Mouse (Mus musculus): Measurements from ENCODE around the gene Pcca. TPM values are rescaled to one million over a fixed set of nuclear protein-coding genes. Genes with fewer than 3 reads are reported as not detected.
A peak's percentile ranks its signal among the peaks of the same experiment; 100 is the strongest.

Gene Pcca
- polyA plus RNA-seq, 1 experiment = 18.8 TPM

DNA sequence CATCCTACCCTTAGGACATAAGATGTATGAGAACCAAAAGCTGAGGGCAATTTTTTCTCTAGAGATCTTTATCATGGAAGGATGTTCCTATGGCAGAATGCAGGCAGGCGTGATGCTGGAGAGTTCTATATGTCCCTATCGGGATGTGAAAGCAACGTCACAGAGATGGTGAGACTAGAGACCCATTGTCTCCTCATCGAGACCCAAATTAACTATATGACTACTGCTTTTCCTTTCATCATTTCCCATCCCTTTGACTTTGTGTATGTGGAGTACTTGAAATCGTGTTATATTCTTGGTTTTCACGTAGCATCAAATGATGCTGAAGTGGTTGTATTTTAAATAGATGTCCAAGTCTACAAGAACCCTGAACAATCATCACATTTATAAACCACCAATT, 379.5 kb downstream of the Pcca start, which contains the start of gene Ggact:
TSS of gene Ggact (minus strand) at position 101 of the 400 bp plus-strand sequence.
- no peak for TF ChIP-seq E2F4 (IDR thresholded peaks at IDR 0.05; ENCODE audit: insufficient read depth)
- TF ChIP-seq REST (IDR thresholded peaks at IDR 0.05; ENCODE audit: insufficient read depth, insufficient read length) = no peak
- no peak for TF ChIP-seq MYOD1 (IDR thresholded peaks at IDR 0.05; ENCODE audit: control insufficient read depth in 1 of 3, insufficient read length in 2 of 3, low read depth in 2 of 3)
- TF ChIP-seq USF1 (IDR thresholded peaks at IDR 0.05; ENCODE audit: low read depth) = no peak
- TF ChIP-seq MAX (IDR thresholded peaks at IDR 0.05; ENCODE audit: low read depth) = no peak
- no peak for TF ChIP-seq POLR2A (IDR thresholded peaks at IDR 0.05; ENCODE audit: insufficient read length, low read depth)
- no peak for TF ChIP-seq MYOG (IDR thresholded peaks at IDR 0.05; ENCODE audit: control insufficient read depth in 1 of 3, insufficient read depth in 1 of 3, insufficient read length in 2 of 3, low read depth in 2 of 3)
- no peak for TF ChIP-seq TCF3 (IDR thresholded peaks at IDR 0.05; ENCODE audit: insufficient read length, low read depth)
- TF ChIP-seq CEBPB (IDR thresholded peaks at IDR 0.05; ENCODE audit: insufficient read depth, poor library complexity, severe bottlenecking) = no peak
- TF ChIP-seq POLR2AphosphoS2 (IDR thresholded peaks at IDR 0.05; ENCODE audit: insufficient read length, low read depth) = no peak
- TF ChIP-seq TCF12 (IDR thresholded peaks at IDR 0.05; ENCODE audit: insufficient read depth, poor library complexity, severe bottlenecking) = no peak
- no peak for TF ChIP-seq SRF (IDR thresholded peaks at IDR 0.05; ENCODE audit: control insufficient read depth, insufficient read length, low read depth)
- peak within 1 kb of the TSS; percentile 86 for H3K4me2 ChIP-seq (ENCODE audit: low read depth)
- no peaks in the 10 kb centered on the region for H3K79me2 ChIP-seq (ENCODE audit: control insufficient read depth, insufficient read depth)
- H3K36me3 ChIP-seq (ENCODE audit: control insufficient read depth, insufficient read depth) = no peaks in the 10 kb centered on the region
- peak within 1 kb of the TSS; percentile 33 for H3K4me3 ChIP-seq
- H3K27me3 ChIP-seq (ENCODE audit: control insufficient read depth, insufficient read depth, insufficient read length) = no peaks in the 10 kb centered on the region
- peak within 1 kb of the TSS; percentile 54 for H3ac ChIP-seq (ENCODE audit: control insufficient read depth, insufficient read length)

- Histone ChIP-seq H3K27me3 (ENCODE audit: control insufficient read depth, insufficient read depth, insufficient read length) (no peaks in the 10 kb centered on the region), H3ac (ENCODE audit: control insufficient read depth, insufficient read length) (no peak overlapping the region), H3K4me3 (no peak overlapping the region), H3K4me2 (ENCODE audit: low read depth) (no peak overlapping the region), H3K36me3 (ENCODE audit: control insufficient read depth, insufficient read depth) (peaks cover 9% of the 10 kb centered on the region), H3K79me2 (ENCODE audit: control insufficient read depth, insufficient read depth) (no peaks in the 10 kb centered on the region)
- TF ChIP-seq MYOG (IDR thresholded peaks at IDR 0.05; ENCODE audit: control insufficient read depth in 1 of 3, insufficient read depth in 1 of 3, insufficient read length in 2 of 3, low read depth in 2 of 3) (no peak), SRF (IDR thresholded peaks at IDR 0.05; ENCODE audit: control insufficient read depth, insufficient read length, low read depth) (no peak), E2F4 (IDR thresholded peaks at IDR 0.05; ENCODE audit: insufficient read depth) (no peak), POLR2A (IDR thresholded peaks at IDR 0.05; ENCODE audit: insufficient read length, low read depth) (no peak), TCF3 (IDR thresholded peaks at IDR 0.05; ENCODE audit: insufficient read length, low read depth) (no peak), POLR2AphosphoS2 (IDR thresholded peaks at IDR 0.05; ENCODE audit: insufficient read length, low read depth) (no peak), TCF12 (IDR thresholded peaks at IDR 0.05; ENCODE audit: insufficient read depth, poor library complexity, severe bottlenecking) (no peak), USF1 (IDR thresholded peaks at IDR 0.05; ENCODE audit: low read depth) (no peak), MYOD1 (IDR thresholded peaks at IDR 0.05; ENCODE audit: control insufficient read depth in 1 of 3, insufficient read length in 2 of 3, low read depth in 2 of 3) (no peak), CEBPB (IDR thresholded peaks at IDR 0.05; ENCODE audit: insufficient read depth, poor library complexity, severe bottlenecking) (no peak), REST (IDR thresholded peaks at IDR 0.05; ENCODE audit: insufficient read depth, insufficient read length) (no peak), MAX (IDR thresholded peaks at IDR 0.05; ENCODE audit: low read depth) (no peak)
Measured at GRCm38 (mm10) chr14:122917676-122918075, 383.6 kb downstream of the Pcca start.

- Histone ChIP-seq H3ac (ENCODE audit: control insufficient read depth, insufficient read length) (no peak overlapping the region), H3K4me2 (ENCODE audit: low read depth) (no peak overlapping the region), H3K79me2 (ENCODE audit: control insufficient read depth, insufficient read depth) (no peaks in the 10 kb centered on the region), H3K4me3 (no peak overlapping the region), H3K27me3 (ENCODE audit: control insufficient read depth, insufficient read depth, insufficient read length) (no peaks in the 10 kb centered on the region), H3K36me3 (ENCODE audit: control insufficient read depth, insufficient read depth) (peaks cover 12% of the 10 kb centered on the region)
- no peak for TF ChIP-seq POLR2AphosphoS2 (IDR thresholded peaks at IDR 0.05; ENCODE audit: insufficient read length, low read depth)
- TF ChIP-seq MAX (IDR thresholded peaks at IDR 0.05; ENCODE audit: low read depth) = no peak
- no peak for TF ChIP-seq POLR2A (IDR thresholded peaks at IDR 0.05; ENCODE audit: insufficient read length, low read depth)
- no peak for TF ChIP-seq USF1 (IDR thresholded peaks at IDR 0.05; ENCODE audit: low read depth)
- TF ChIP-seq CEBPB (IDR thresholded peaks at IDR 0.05; ENCODE audit: insufficient read depth, poor library complexity, severe bottlenecking) = no peak
- no peak for TF ChIP-seq MYOD1 (IDR thresholded peaks at IDR 0.05; ENCODE audit: control insufficient read depth in 1 of 3, insufficient read length in 2 of 3, low read depth in 2 of 3)
- no peak for TF ChIP-seq SRF (IDR thresholded peaks at IDR 0.05; ENCODE audit: control insufficient read depth, insufficient read length, low read depth)
- TF ChIP-seq E2F4 (IDR thresholded peaks at IDR 0.05; ENCODE audit: insufficient read depth) = no peak
- TF ChIP-seq TCF3 (IDR thresholded peaks at IDR 0.05; ENCODE audit: insufficient read length, low read depth) = no peak
- no peak for TF ChIP-seq TCF12 (IDR thresholded peaks at IDR 0.05; ENCODE audit: insufficient read depth, poor library complexity, severe bottlenecking)
- TF ChIP-seq REST (IDR thresholded peaks at IDR 0.05; ENCODE audit: insufficient read depth, insufficient read length) = no peak
- no peak for TF ChIP-seq MYOG (IDR thresholded peaks at IDR 0.05; ENCODE audit: control insufficient read depth in 1 of 3, insufficient read depth in 1 of 3, insufficient read length in 2 of 3, low read depth in 2 of 3)
Measured at GRCm38 (mm10) chr14:122920011-122920410, 385.9 kb downstream of the Pcca start.

DNA sequence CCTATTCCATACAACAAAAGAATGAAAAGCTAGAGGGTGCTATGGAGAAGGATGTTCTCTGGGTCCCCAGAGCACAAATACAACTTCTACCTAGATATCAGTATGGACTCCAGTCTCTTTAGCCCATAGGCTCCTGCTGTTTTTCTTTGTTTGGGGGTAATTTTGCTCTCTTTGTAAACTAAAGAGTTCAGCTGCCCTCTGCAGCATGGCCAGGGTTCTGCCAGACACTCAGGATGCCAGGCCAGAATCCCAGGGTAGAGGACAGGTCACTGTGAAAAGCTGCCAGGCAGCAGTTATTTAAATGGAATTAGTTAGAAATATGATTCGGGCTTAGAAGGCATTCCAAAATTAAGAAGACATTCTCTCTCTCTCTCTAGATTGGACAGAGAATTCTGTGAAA, 402.3 kb downstream of the Pcca start:
- TF ChIP-seq POLR2AphosphoS2 (IDR thresholded peaks at IDR 0.05; ENCODE audit: insufficient read length, low read depth) (no peak), SRF (IDR thresholded peaks at IDR 0.05; ENCODE audit: control insufficient read depth, insufficient read length, low read depth) (no peak), POLR2A (IDR thresholded peaks at IDR 0.05; ENCODE audit: insufficient read length, low read depth) (no peak), MYOD1 (IDR thresholded peaks at IDR 0.05; ENCODE audit: control insufficient read depth in 1 of 3, insufficient read length in 2 of 3, low read depth in 2 of 3) (no peak), TCF12 (IDR thresholded peaks at IDR 0.05; ENCODE audit: insufficient read depth, poor library complexity, severe bottlenecking) (no peak), E2F4 (IDR thresholded peaks at IDR 0.05; ENCODE audit: insufficient read depth) (no peak), MYOG (IDR thresholded peaks at IDR 0.05; ENCODE audit: control insufficient read depth in 1 of 3, insufficient read depth in 1 of 3, insufficient read length in 2 of 3, low read depth in 2 of 3) (no peak), TCF3 (IDR thresholded peaks at IDR 0.05; ENCODE audit: insufficient read length, low read depth) (no peak), USF1 (IDR thresholded peaks at IDR 0.05; ENCODE audit: low read depth) (no peak), MAX (IDR thresholded peaks at IDR 0.05; ENCODE audit: low read depth) (no peak), CEBPB (IDR thresholded peaks at IDR 0.05; ENCODE audit: insufficient read depth, poor library complexity, severe bottlenecking) (no peak), REST (IDR thresholded peaks at IDR 0.05; ENCODE audit: insufficient read depth, insufficient read length) (no peak)
- no peak overlapping the region for H3K4me3 ChIP-seq
- no peaks in the 10 kb centered on the region for H3K27me3 ChIP-seq (ENCODE audit: control insufficient read depth, insufficient read depth, insufficient read length)
- no peaks in the 10 kb centered on the region for H3K36me3 ChIP-seq (ENCODE audit: control insufficient read depth, insufficient read depth)
- H3ac ChIP-seq (ENCODE audit: control insufficient read depth, insufficient read length) = no peak overlapping the region
- no peak overlapping the region for H3K4me2 ChIP-seq (ENCODE audit: low read depth)
- no peaks in the 10 kb centered on the region for H3K79me2 ChIP-seq (ENCODE audit: control insufficient read depth, insufficient read depth)

Other genes with a start within 250 kb of the Pcca start
- not detected for gene Gm5089, start 83.2 kb upstream of the Pcca start, polyA plus RNA-seq (2012; fragmentation: generic; extraction: Trizol)
- gene Zic5, start 68.6 kb upstream of the Pcca start, polyA plus RNA-seq (2012; fragmentation: generic; extraction: Trizol) = 0.42 TPM
- 0.88 TPM for gene Zic2, start 58.9 kb upstream of the Pcca start, polyA plus RNA-seq (2012; fragmentation: generic; extraction: Trizol)
- gene Gm10837, start 43.7 kb upstream of the Pcca start, polyA plus RNA-seq (2012; fragmentation: generic; extraction: Trizol) = not detected

All from myocyte (in vitro differentiated cells).